Mouse (Mus musculus) hindbrain, embryonic 12.5 days (tissue): ENCODE data around the gene Apof. TPM values are rescaled to one million over a fixed set of nuclear protein-coding genes. Genes with fewer than 3 reads are reported as not detected.

Source experiments
- ATAC-seq: fragments of 200-750 bp; cut with Nextera tagmentation; 2 replicates; pipeline ENCODE4 v1.8.0; 2017; ENCODE audit warnings: moderate TSS enrichment; ENCODE audit not compliant: low FRiP score
- H3K27ac ChIP-seq: fragments of 300-500 bp; sonication (generic); 2 replicates; pipeline ENCODE4 v1.5.1; 2016; ENCODE audit warnings: mild to moderate bottlenecking
- H3K27me3 ChIP-seq: fragments of 300-500 bp; sonication (generic); 2 replicates; pipeline ENCODE4 v1.6.1; 2016; ENCODE audit warnings: mild to moderate bottlenecking
- H3K36me3 ChIP-seq: fragments of 300-500 bp; sonication (generic); 2 replicates; pipeline ENCODE4 v1.6.1; 2016; ENCODE audit warnings: mild to moderate bottlenecking
- H3K4me1 ChIP-seq: fragments of 300-500 bp; sonication (generic); 2 replicates; pipeline ENCODE4 v1.6.1; 2016
- H3K4me2 ChIP-seq: fragments of 300-500 bp; sonication (generic); replicated peaks from 2 replicates; pipeline ENCODE4 v1.6.1; 2016; ENCODE audit warnings: mild to moderate bottlenecking
- H3K4me3 ChIP-seq: fragments of 300-500 bp; sonication (generic); 2 replicates; pipeline ENCODE4 v1.5.1; 2016; ENCODE audit warnings: mild to moderate bottlenecking
- H3K9ac ChIP-seq: fragments of 300-500 bp; sonication (generic); 2 replicates; pipeline ENCODE4 v1.6.1; 2016; ENCODE audit warnings: mild to moderate bottlenecking, moderate library complexity
- H3K9me3 ChIP-seq: fragments of 300-500 bp; sonication (generic); replicated peaks from 2 replicates; pipeline ENCODE4 v1.6.1; 2016; ENCODE audit warnings: mild to moderate bottlenecking
- WGBS: fragments of 180-500 bp; shearing (Covaris S2); methylation state at CpG from one replicate; pipeline ENCODE4 v1.1.7; 2016; 5-methylcytosine and 5-hydroxymethylcytosine counted together
- polyA plus RNA-seq: library from polyadenylated mRNA; unstranded; fragments of >200 nt; fragmentation: Nextera tagmentation; extraction: Ambion mirVana; gene quantifications from 2 replicates; pipeline ENCODE4 v1.2.1, GENCODE M21; 2016

Apof gene
- polyA plus RNA-seq, 1 experiment from 2014 or later = not detected

GRCm38 (mm10) chr10:128309654-128310053, 41.2 kb downstream of the Apof start:
- peaks cover 58% of the 10 kb centered on the region for H3K36me3 ChIP-seq
- WGBS = 91% methylated on average over 7 of the region's 7 CpGs
- no peak for ATAC-seq
- no peaks in the 10 kb centered on the region for H3K9me3 ChIP-seq
- no peaks in the 10 kb centered on the region for H3K27me3 ChIP-seq
- no peak overlapping the region for H3K4me2 ChIP-seq
- H3K4me1 ChIP-seq = peaks cover under 1% of the 10 kb centered on the region; the same call in 1 of the 2 replicates
- H3K9ac ChIP-seq = no peak overlapping the region
- H3K4me3 ChIP-seq = no peak overlapping the region
- 0 out of 2 replicates have a peak overlapping the region, but pooled peaks have one; percentile 30 for H3K27ac ChIP-seq

- peak overlapping the region; percentile 30; the same call in 1 of the 2 replicates for H3K27ac ChIP-seq
- H3K4me2 ChIP-seq = no peak overlapping the region
- ATAC-seq = no peak
- peaks cover 63% of the 10 kb centered on the region for H3K36me3 ChIP-seq
- no peak overlapping the region for H3K9ac ChIP-seq
- 75% methylated on average over 11 of the region's 11 CpGs for WGBS
- no peaks in the 10 kb centered on the region for H3K4me1 ChIP-seq
- H3K9me3 ChIP-seq = no peaks in the 10 kb centered on the region
- no peak overlapping the region for H3K4me3 ChIP-seq
- no peaks in the 10 kb centered on the region for H3K27me3 ChIP-seq
These were observed 41.7 kb downstream of the Apof start for GRCm38 (mm10) chr10:128310177-128310576.

GRCm38 (mm10) chr10:128310902-128311301, 42.4 kb downstream of the Apof start:
- no peak for ATAC-seq
- no peak overlapping the region for H3K4me2 ChIP-seq

GRCm38 (mm10) chr10:128315578-128315977, 47.1 kb downstream of the Apof start:
- WGBS = 91% methylated on average over 8 of the region's 8 CpGs
- ATAC-seq = no peak

More at GRCm38 (mm10) chr10:128310902-128311301, 42.4 kb downstream of the Apof start:
- Histone ChIP-seq H3K4me1 (no peaks in the 10 kb centered on the region), H3K9ac (no peak overlapping the region), H3K27ac (no peak overlapping the region), H3K4me3 (no peak overlapping the region), H3K27me3 (no peaks in the 10 kb centered on the region), H3K9me3 (no peaks in the 10 kb centered on the region), H3K36me3 (peaks cover 71% of the 10 kb centered on the region)
- WGBS = 93% methylated on average over 4 of the region's 4 CpGs

More at GRCm38 (mm10) chr10:128315578-128315977, 47.1 kb downstream of the Apof start:
- Histone ChIP-seq H3K4me3 (no peak overlapping the region), H3K36me3 (peaks cover 85% of the 10 kb centered on the region), H3K9me3 (no peaks in the 10 kb centered on the region), H3K4me2 (no peak overlapping the region), H3K4me1 (no peaks in the 10 kb centered on the region), H3K27me3 (no peaks in the 10 kb centered on the region), H3K9ac (no peak overlapping the region), H3K27ac (no peak overlapping the region)

Other genes starting within 250 kb of the Apof start
- 673 and 675 TPM in 2 replicates for gene Naca, start 233.1 kb upstream of the Apof start, polyA plus RNA-seq
- gene Ptges3, start 209.7 kb upstream of the Apof start, polyA plus RNA-seq = 495 and 513 TPM in 2 replicates
- 1,948 and 1,970 TPM in 2 replicates for gene Atp5b, start 185.4 kb upstream of the Apof start, polyA plus RNA-seq
- 12.8 and 15.4 TPM in 2 replicates for gene Baz2a, start 177.1 kb upstream of the Apof start, polyA plus RNA-seq
- 22.5 and 25.5 TPM in 2 replicates for gene Rbms2, start 88.4 kb upstream of the Apof start, polyA plus RNA-seq
- gene Gls2, start 74.2 kb upstream of the Apof start, polyA plus RNA-seq = 0.61 and 0.70 TPM in 2 replicates
- 24.5 and 25.6 TPM in 2 replicates for gene Spryd4, start 56.9 kb upstream of the Apof start, polyA plus RNA-seq
- not detected in 2 replicates for gene Mip, start 42.8 kb upstream of the Apof start, polyA plus RNA-seq
- gene Timeless, start 36.6 kb upstream of the Apof start, polyA plus RNA-seq = 46.2 and 53.7 TPM in 2 replicates
- 0.34 and 0.40 TPM in 2 replicates for gene Apon, start 14.6 kb upstream of the Apof start, polyA plus RNA-seq
- gene Stat2, start 1.9 kb downstream of the Apof start, polyA plus RNA-seq = 23.1 and 26.5 TPM in 2 replicates
- 0.22 TPM in 1 of 2 replicates, not detected in the other for gene Il23a, start 30.1 kb downstream of the Apof start, polyA plus RNA-seq
- gene Pan2, start 34.7 kb downstream of the Apof start, polyA plus RNA-seq = 33.5 and 34.1 TPM in 2 replicates
- gene Cnpy2, start 53.8 kb downstream of the Apof start, polyA plus RNA-seq = 242 and 244 TPM in 2 replicates
- 207 and 208 TPM in 2 replicates for gene Cs, start 69.1 kb downstream of the Apof start, polyA plus RNA-seq
- gene Coq10a, start 100.3 kb downstream of the Apof start, polyA plus RNA-seq = 31.7 and 32.8 TPM in 2 replicates
- gene Ankrd52, start 108.4 kb downstream of the Apof start, polyA plus RNA-seq = 13.6 and 13.7 TPM in 2 replicates
- gene Slc39a5, start 132.6 kb downstream of the Apof start, polyA plus RNA-seq = 0.43 TPM in 1 of 2 replicates, not detected in the other
- 102 and 104 TPM in 2 replicates for gene Nabp2, start 142.8 kb downstream of the Apof start, polyA plus RNA-seq
- 60.8 and 61.4 TPM in 2 replicates for gene Rnf41, start 143.0 kb downstream of the Apof start, polyA plus RNA-seq
- 195 and 215 TPM in 2 replicates for gene Smarcc2, start 190.6 kb downstream of the Apof start, polyA plus RNA-seq
- 836 and 860 TPM in 2 replicates for gene Myl6, start 225.5 kb downstream of the Apof start, polyA plus RNA-seq
- gene Myl6b, start 230.0 kb downstream of the Apof start, polyA plus RNA-seq = 2.9 and 3.3 TPM in 2 replicates